Mouse (Mus musculus) forebrain, embryonic 10.5 days (tissue): ENCODE results near the gene Mog. TPM values are rescaled to one million over a fixed set of nuclear protein-coding genes. Genes with fewer than 3 reads are reported as not detected.

Experiments used
- DNase-seq: peaks from one replicate; pipeline ENCODE4 v3.0.0-alpha.2; 2017; ENCODE audit warnings: low spot score; ENCODE audit errors: extremely low spot score
- H3K27ac ChIP-seq: fragments of 300-500 bp; sonication (generic); 2 replicates; pipeline ENCODE4 v1.5.1; 2016; ENCODE audit warnings: mild to moderate bottlenecking
- H3K27me3 ChIP-seq: fragments of 300-500 bp; sonication (generic); 2 replicates; pipeline ENCODE4 v1.6.1; 2016; ENCODE audit warnings: mild to moderate bottlenecking; ENCODE audit not compliant: poor library complexity, severe bottlenecking
- H3K36me3 ChIP-seq: fragments of 300-500 bp; sonication (generic); replicated peaks from 2 replicates; pipeline ENCODE4 v1.6.1; 2016; ENCODE audit warnings: mild to moderate bottlenecking, moderate library complexity
- H3K4me1 ChIP-seq: fragments of 300-500 bp; sonication (generic); 2 replicates; pipeline ENCODE4 v1.6.1; 2016
- H3K4me3 ChIP-seq: fragments of 300-500 bp; sonication (generic); 2 replicates; pipeline ENCODE4 v1.5.1; 2016; ENCODE audit warnings: mild to moderate bottlenecking, moderate library complexity
- H3K9me3 ChIP-seq: fragments of 300-500 bp; sonication (generic); 2 replicates; pipeline ENCODE4 v1.6.1; 2016; ENCODE audit warnings: mild to moderate bottlenecking, moderate library complexity
- WGBS: fragments of 180-500 bp; shearing (Covaris S2); methylation state at CpG from one replicate; pipeline ENCODE4 v1.1.7; 2016; 5-methylcytosine and 5-hydroxymethylcytosine counted together
- polyA plus RNA-seq: library from polyadenylated mRNA; unstranded; fragments of >200 nt; fragmentation: Nextera tagmentation; extraction: Ambion mirVana; gene quantifications from 2 replicates; pipeline ENCODE4 v1.2.1, GENCODE M21; 2016

Gene Mog
- polyA plus RNA-seq, result 0.16 and 0.30 TPM in 2 replicates

DNA sequence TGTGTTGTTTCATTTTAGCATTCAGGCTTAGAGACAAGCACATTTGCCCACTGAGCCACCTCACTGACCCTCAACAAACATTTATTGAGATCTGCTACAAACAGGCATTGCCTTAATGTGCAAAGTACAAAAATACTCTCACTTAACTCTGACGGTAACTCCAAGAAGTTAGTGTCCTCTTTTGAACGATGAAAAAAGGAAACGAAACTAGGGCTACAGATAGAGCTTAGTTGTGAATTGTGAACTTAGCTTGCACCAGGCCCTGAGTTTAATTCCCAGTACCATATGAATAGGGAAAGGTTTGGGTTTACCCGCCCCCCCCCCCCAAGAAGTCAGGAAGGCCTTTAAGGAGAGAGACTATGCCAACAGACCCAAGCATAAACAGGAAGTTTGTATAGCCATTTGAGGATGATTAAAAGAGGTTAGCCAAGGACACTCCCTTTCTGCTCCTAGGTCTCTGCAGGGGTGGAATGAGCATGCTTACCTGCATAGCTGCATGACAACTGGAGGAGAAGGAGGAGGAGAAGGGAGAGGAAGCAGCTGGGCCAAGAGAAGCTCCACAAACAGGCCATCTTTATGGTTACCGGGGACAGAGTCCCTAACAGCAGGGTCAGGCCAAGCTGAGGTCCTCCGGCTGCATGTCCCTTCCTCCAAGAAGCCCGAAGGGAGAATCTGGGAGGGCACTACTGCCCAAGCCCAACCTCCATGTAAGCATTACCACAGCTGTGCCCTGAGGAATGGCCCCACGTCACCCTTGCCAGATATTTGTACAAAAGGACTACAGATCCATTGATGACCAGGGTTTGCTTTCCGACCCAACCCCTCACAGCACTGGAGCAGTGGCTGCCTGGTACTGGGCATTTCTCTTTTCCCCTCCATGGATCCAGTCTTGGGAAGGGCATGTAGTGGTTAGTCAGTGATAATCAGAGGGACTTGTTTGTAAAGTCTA, at the start of gene Mog:
Gene Mog (minus strand): TSS at position 771 of the 949 bp plus-strand sequence.
- H3K27ac ChIP-seq, result peak within 1 kb of the TSS; percentile 25; the same call in 1 of the 2 replicates
- peaks cover 14% of the 10 kb centered on the region for H3K4me1 ChIP-seq
- H3K27me3 ChIP-seq, result no peaks in the 10 kb centered on the region
- no peak within 1 kb of the TSS for H3K4me3 ChIP-seq
- H3K36me3 ChIP-seq, result no peaks in the 10 kb centered on the region
- no peak for DNase-seq
- no peaks in the 10 kb centered on the region for H3K9me3 ChIP-seq
- 72% methylated on average over 9 of the region's 9 CpGs for WGBS

DNA sequence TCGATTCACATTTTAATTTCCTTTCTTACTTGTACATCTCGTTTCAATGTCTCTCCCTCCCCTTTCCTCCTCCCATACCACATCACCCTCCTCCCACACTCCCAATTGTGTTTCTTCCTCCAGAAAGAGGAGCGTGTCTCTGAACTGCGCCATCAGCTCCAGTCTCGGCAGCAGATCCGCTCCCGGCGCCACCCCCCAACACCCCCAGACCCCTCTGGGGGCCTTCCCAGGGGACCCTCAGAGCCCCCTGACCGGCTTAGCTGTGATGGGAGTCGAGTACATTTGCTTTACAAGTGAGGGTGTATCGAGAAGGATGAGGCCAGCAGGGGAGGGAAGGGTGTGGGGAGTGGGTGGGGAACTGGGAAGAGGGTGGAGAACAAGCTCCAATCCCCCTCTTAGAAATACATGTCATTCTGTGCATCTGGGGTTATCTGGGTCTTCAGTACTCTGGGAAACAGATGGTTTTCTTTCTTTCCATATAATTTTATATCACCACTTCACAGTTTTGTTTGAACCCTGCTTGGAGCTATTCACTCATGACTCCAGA, 49.6 kb upstream of the Mog start:
- Histone ChIP-seq H3K4me1 (peaks cover 27% of the 10 kb centered on the region), H3K36me3 (peaks cover 91% of the 10 kb centered on the region), H3K9me3 (no peaks in the 10 kb centered on the region), H3K27me3 (no peaks in the 10 kb centered on the region), H3K4me3 (no peak overlapping the region), H3K27ac (peak overlapping the region; percentile 56; the same call in 1 of the 2 replicates)
- 58% methylated on average over 11 of the region's 11 CpGs for WGBS
- DNase-seq, result no peak

- H3K4me3 ChIP-seq, result no peak overlapping the region
- H3K27ac ChIP-seq, result peak overlapping the region; percentile 56
- H3K4me1 ChIP-seq, result peaks cover 24% of the 10 kb centered on the region
- no peaks in the 10 kb centered on the region for H3K27me3 ChIP-seq
- H3K9me3 ChIP-seq, result no peaks in the 10 kb centered on the region
- DNase-seq, result no peak
- H3K36me3 ChIP-seq, result peaks cover 97% of the 10 kb centered on the region
- 73% methylated on average over 12 of the region's 12 CpGs for WGBS
Observed at GRCm38 (mm10) chr17:37072080-37072729, 49.0 kb upstream of the Mog start.

DNA sequence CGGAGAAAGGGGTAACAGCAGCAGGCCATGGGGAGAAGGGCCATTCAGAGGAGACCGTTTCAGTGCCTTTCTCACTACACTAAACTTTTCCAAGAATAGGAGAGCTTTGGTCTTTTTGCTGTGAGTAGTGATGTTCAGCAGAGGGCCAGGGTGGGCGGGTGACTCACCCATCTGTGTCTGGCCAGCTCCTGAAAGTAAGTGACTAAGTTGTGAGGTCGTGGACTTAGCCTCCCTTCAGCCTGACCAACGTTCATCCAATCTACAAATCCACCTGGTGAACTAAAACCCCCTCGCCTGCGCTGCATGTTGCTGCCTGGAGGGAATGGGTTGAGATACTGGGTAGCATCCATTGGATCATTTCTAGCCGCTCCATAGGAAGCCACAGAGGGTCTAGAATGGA, 46.9 kb upstream of the Mog start:
- Histone ChIP-seq H3K9me3 (no peaks in the 10 kb centered on the region; the same call in 1 of the 2 replicates), H3K4me1 (peaks cover 24% of the 10 kb centered on the region), H3K27ac (no peak overlapping the region), H3K36me3 (peaks cover 99% of the 10 kb centered on the region), H3K4me3 (no peak overlapping the region), H3K27me3 (no peaks in the 10 kb centered on the region)
- WGBS, result 91% methylated on average over 8 of the region's 8 CpGs
- no peak for DNase-seq

DNA sequence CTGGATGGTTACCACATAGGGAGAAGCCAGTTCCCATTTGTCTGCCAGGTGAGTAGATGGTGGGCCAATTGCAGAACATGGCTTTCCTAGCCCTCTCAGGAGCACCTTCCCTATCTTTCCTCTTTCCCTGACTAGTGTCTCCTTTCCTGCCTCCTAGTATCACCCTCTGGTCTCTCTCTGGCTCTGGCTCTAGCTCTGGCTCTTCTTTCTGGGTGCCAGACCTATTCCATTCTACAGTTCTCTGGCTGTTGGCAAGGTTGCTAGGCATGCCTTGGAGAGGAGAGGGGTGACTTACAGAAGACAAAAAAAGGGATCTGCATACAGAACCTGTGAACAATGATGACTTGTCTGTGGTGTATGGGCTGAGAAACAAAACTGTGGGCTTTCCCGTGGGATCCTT, 44.7 kb upstream of the Mog start:
- Histone ChIP-seq H3K27me3 (no peaks in the 10 kb centered on the region), H3K4me1 (peaks cover 21% of the 10 kb centered on the region), H3K4me3 (no peak overlapping the region), H3K9me3 (no peaks in the 10 kb centered on the region; the same call in 1 of the 2 replicates), H3K36me3 (peaks cover 99% of the 10 kb centered on the region), H3K27ac (no peak overlapping the region)
- DNase-seq, result no peak
- 88% methylated on average over 1 of the region's 1 CpGs for WGBS

- no peak for DNase-seq
- Histone ChIP-seq H3K4me1 (peaks cover 25% of the 10 kb centered on the region), H3K4me3 (no peak overlapping the region), H3K27me3 (no peaks in the 10 kb centered on the region), H3K27ac (no peak overlapping the region), H3K9me3 (no peaks in the 10 kb centered on the region; the same call in 1 of the 2 replicates), H3K36me3 (peaks cover 100% of the 10 kb centered on the region)
- WGBS, result 95% methylated on average over 2 of the region's 2 CpGs
Observed at GRCm38 (mm10) chr17:37065993-37066392, 42.8 kb upstream of the Mog start.

- peaks cover 100% of the 10 kb centered on the region for H3K36me3 ChIP-seq
- 66% methylated on average over 11 of the region's 11 CpGs for WGBS
- H3K4me1 ChIP-seq, result peaks cover 26% of the 10 kb centered on the region
- H3K9me3 ChIP-seq, result no peaks in the 10 kb centered on the region; the same call in 1 of the 2 replicates
- no peaks in the 10 kb centered on the region for H3K27me3 ChIP-seq
- DNase-seq, result no peak
- no peak overlapping the region for H3K4me3 ChIP-seq
- no peak overlapping the region for H3K27ac ChIP-seq
Observed at GRCm38 (mm10) chr17:37063686-37064495, 40.7 kb upstream of the Mog start.

- Histone ChIP-seq H3K27me3 (no peaks in the 10 kb centered on the region), H3K36me3 (peaks cover 100% of the 10 kb centered on the region), H3K9me3 (no peaks in the 10 kb centered on the region; the same call in 1 of the 2 replicates), H3K4me3 (no peak overlapping the region), H3K4me1 (peaks cover 26% of the 10 kb centered on the region), H3K27ac (no peak overlapping the region)
- DNase-seq, result no peak
- 67% methylated on average over 10 of the region's 10 CpGs for WGBS
Observed at GRCm38 (mm10) chr17:37063063-37063462, 39.9 kb upstream of the Mog start.

GRCm38 (mm10) chr17:37062101-37062641, 39.0 kb upstream of the Mog start:
- no peak for DNase-seq
- Histone ChIP-seq H3K27ac (no peak overlapping the region), H3K27me3 (no peaks in the 10 kb centered on the region), H3K4me3 (no peak overlapping the region), H3K4me1 (peaks cover 26% of the 10 kb centered on the region), H3K9me3 (no peaks in the 10 kb centered on the region; the same call in 1 of the 2 replicates), H3K36me3 (peaks cover 100% of the 10 kb centered on the region)
- 89% methylated on average over 10 of the region's 10 CpGs for WGBS

- no peak for DNase-seq
- Histone ChIP-seq H3K36me3 (peaks cover 100% of the 10 kb centered on the region), H3K27me3 (no peaks in the 10 kb centered on the region)
Observed at GRCm38 (mm10) chr17:37061435-37061834, 38.2 kb upstream of the Mog start.

DNA sequence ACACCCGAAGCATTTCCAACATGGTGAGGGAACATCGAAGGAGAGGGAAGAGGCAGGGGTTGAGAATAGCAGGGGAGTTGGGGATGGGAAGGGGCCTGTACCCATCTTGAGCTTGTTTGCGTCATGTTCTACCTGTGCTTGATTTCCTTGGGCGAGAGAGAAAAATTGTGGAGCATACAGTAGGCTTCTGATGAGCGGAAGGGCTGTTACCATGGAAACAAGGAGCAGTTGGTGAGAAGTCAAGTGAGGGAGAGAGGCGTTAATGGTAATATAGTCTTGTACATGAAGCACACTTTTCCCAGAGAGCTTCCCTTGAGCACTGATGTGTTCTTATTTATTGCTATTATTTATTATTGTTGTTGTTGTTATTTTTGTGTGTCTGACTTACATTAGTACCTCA, 33.8 kb upstream of the Mog start:
- Histone ChIP-seq H3K4me1 (peaks cover 17% of the 10 kb centered on the region), H3K9me3 (no peaks in the 10 kb centered on the region), H3K27me3 (no peaks in the 10 kb centered on the region), H3K4me3 (no peak overlapping the region), H3K27ac (no peak overlapping the region), H3K36me3 (peaks cover 88% of the 10 kb centered on the region)
- 91% methylated on average over 6 of the region's 6 CpGs for WGBS
- DNase-seq, result no peak

More at GRCm38 (mm10) chr17:37061435-37061834, 38.2 kb upstream of the Mog start:
- Histone ChIP-seq H3K4me1 (peaks cover 26% of the 10 kb centered on the region), H3K4me3 (no peak overlapping the region), H3K27ac (no peak overlapping the region), H3K9me3 (no peaks in the 10 kb centered on the region; the same call in 1 of the 2 replicates)
- 63% methylated on average over 3 of the region's 3 CpGs for WGBS

DNA sequence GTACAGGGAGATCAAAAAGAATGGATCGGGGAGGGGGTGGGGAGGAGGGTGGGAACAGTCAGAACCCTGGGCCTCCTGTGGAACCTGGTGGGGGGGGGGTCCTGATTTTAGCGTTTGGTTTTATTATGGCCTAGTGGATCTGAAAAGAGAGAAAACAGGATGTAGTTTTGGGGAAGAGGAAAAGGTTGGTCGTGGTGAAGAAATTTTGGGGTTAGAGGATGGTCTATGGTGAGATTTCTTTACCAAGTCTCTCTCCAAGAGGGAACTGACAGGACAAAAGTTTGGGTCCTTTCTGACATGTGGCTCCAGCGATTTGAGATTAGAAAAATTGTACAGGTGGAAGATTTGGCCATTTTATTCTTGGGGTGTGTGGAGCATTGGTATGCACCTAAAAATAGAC, 28.5 kb upstream of the Mog start:
- peaks cover 35% of the 10 kb centered on the region for H3K27me3 ChIP-seq
- 57% methylated on average over 4 of the region's 4 CpGs for WGBS
- peaks cover 36% of the 10 kb centered on the region for H3K36me3 ChIP-seq
- peaks cover 54% of the 10 kb centered on the region for H3K4me1 ChIP-seq
- no peak overlapping the region for H3K27ac ChIP-seq
- no peak for DNase-seq
- peak overlapping the region; percentile 79 for H3K4me3 ChIP-seq
- H3K9me3 ChIP-seq, result no peaks in the 10 kb centered on the region
